Mouse (Mus musculus) myocyte (in vitro differentiated cells): ENCODE measurements around the gene Rpl12. TPM values are rescaled to one million over a fixed set of nuclear protein-coding genes. Genes with fewer than 3 reads are reported as not detected.

ENCODE experiments used
- H3K27me3 ChIP-seq: one replicate; pipeline ENCODE4 v1.6.1; 2011; ENCODE audit not compliant: control insufficient read depth, insufficient read depth, insufficient read length
- H3K36me3 ChIP-seq: one replicate; pipeline ENCODE4 v1.6.1; 2011; ENCODE audit not compliant: control insufficient read depth, insufficient read depth
- H3K4me2 ChIP-seq: one replicate; pipeline ENCODE4 v1.6.1; 2011; ENCODE audit warnings: low read depth, control low read depth
- H3K4me3 ChIP-seq: one replicate; pipeline ENCODE4 v1.5.1; 2011; ENCODE audit warnings: mild to moderate bottlenecking, control low read depth, moderate library complexity
- H3K79me2 ChIP-seq: one replicate; pipeline ENCODE4 v1.6.1; 2011; ENCODE audit not compliant: control insufficient read depth, insufficient read depth
- H3ac ChIP-seq: one replicate; pipeline ENCODE4 v1.6.1; 2011; ENCODE audit not compliant: control insufficient read depth, insufficient read length
- CEBPB ChIP-seq: IDR thresholded peaks from 2 replicates; pipeline ENCODE4 v1.6.1; 2011; ENCODE audit warnings: mild to moderate bottlenecking, moderate library complexity; ENCODE audit not compliant: poor library complexity, insufficient read depth, severe bottlenecking
- E2F4 ChIP-seq: IDR thresholded peaks from one replicate; pipeline ENCODE4 v1.6.1; 2011; ENCODE audit warnings: mild to moderate bottlenecking, control low read depth, moderate library complexity; ENCODE audit not compliant: insufficient read depth
- MAX ChIP-seq: IDR thresholded peaks from one replicate; pipeline ENCODE4 v1.6.1; 2011; ENCODE audit warnings: low read depth, mild to moderate bottlenecking, control low read depth
- MYOD1 ChIP-seq, 3 experiments: IDR thresholded peaks; one replicate each; pipeline ENCODE4 v1.6.1; 2011; ENCODE audit warnings: control low read depth in 2 of 3, low read depth in 2 of 3, mild to moderate bottlenecking in 2 of 3, moderate library complexity in 1 of 3; ENCODE audit not compliant: insufficient read length in 2 of 3, control insufficient read depth in 1 of 3
- MYOG ChIP-seq, 3 experiments: IDR thresholded peaks; one replicate each; pipeline ENCODE4 v1.6.1; 2011; ENCODE audit warnings: control low read depth in 2 of 3, low read depth in 2 of 3, mild to moderate bottlenecking in 2 of 3; ENCODE audit not compliant: insufficient read length in 2 of 3, control insufficient read depth in 1 of 3, insufficient read depth in 1 of 3
- POLR2A ChIP-seq: IDR thresholded peaks from one replicate; pipeline ENCODE4 v1.6.1; 2011; ENCODE audit warnings: low read depth, mild to moderate bottlenecking, control low read depth, moderate library complexity; ENCODE audit not compliant: insufficient read length
- POLR2AphosphoS2 ChIP-seq: IDR thresholded peaks from one replicate; pipeline ENCODE4 v1.6.1; 2011; ENCODE audit warnings: low read depth, control low read depth; ENCODE audit not compliant: insufficient read length
- REST ChIP-seq: IDR thresholded peaks from one replicate; pipeline ENCODE4 v1.6.1; 2011; ENCODE audit warnings: mild to moderate bottlenecking, control low read depth, moderate library complexity; ENCODE audit not compliant: insufficient read depth, insufficient read length
- SRF ChIP-seq: IDR thresholded peaks from one replicate; pipeline ENCODE4 v1.6.1; 2011; ENCODE audit warnings: low read depth; ENCODE audit not compliant: control insufficient read depth, insufficient read length
- TCF12 ChIP-seq: IDR thresholded peaks from one replicate; pipeline ENCODE4 v1.6.1; 2011; ENCODE audit warnings: mild to moderate bottlenecking, control low read depth; ENCODE audit not compliant: poor library complexity, insufficient read depth, severe bottlenecking
- TCF3 ChIP-seq: IDR thresholded peaks from one replicate; pipeline ENCODE4 v1.6.1; 2011; ENCODE audit warnings: low read depth, control low read depth; ENCODE audit not compliant: insufficient read length
- USF1 ChIP-seq: IDR thresholded peaks from one replicate; pipeline ENCODE4 v1.6.1; 2011; ENCODE audit warnings: low read depth, mild to moderate bottlenecking, control low read depth, moderate library complexity
- polyA plus RNA-seq: library from polyadenylated mRNA; unstranded; fragments of >200 nt; fragmentation: generic; extraction: Trizol; gene quantifications from one replicate; pipeline ENCODE4 v1.2.1, GENCODE M21; 2012; ENCODE audit warnings: missing spikeins

Gene Rpl12
- polyA plus RNA-seq, 1 experiment = 2,628 TPM

- Histone ChIP-seq H3K4me3 (peak overlapping the region; percentile 96), H3K79me2 (peaks cover 28% of the 10 kb centered on the region), H3K4me2 (peak overlapping the region; percentile 98), H3K27me3 (no peaks in the 10 kb centered on the region), H3ac (no peak overlapping the region), H3K36me3 (peaks cover 26% of the 10 kb centered on the region)
- TF ChIP-seq POLR2A = no peak
- TF ChIP-seq SRF = no peak
Measured at GRCm38 (mm10) chr2:32960273-32960672, 1.1 kb upstream of the Rpl12 start.

GRCm38 (mm10) chr2:32962062-32962874 is 909 bp downstream of the Rpl12 start:
- H3K36me3 ChIP-seq = peaks cover 26% of the 10 kb centered on the region
- no peaks in the 10 kb centered on the region for H3K27me3 ChIP-seq
- peak overlapping the region; percentile 96 for H3K4me3 ChIP-seq
- peak overlapping the region; percentile 52 for H3ac ChIP-seq
- peak overlapping the region; percentile 90 for H3K4me2 ChIP-seq
- TF ChIP-seq REST (no peak), POLR2A (no peak), SRF (no peak), MAX (no peak), MYOD1 (IDR thresholded peaks at IDR 0.05; ENCODE audit: control insufficient read depth in 1 of 3, insufficient read length in 2 of 3, low read depth in 2 of 3) (no peak), TCF12 (no peak), USF1 (no peak), TCF3 (no peak), E2F4 (no peak), POLR2AphosphoS2 (no peak), CEBPB (no peak), MYOG (IDR thresholded peaks at IDR 0.05; ENCODE audit: control insufficient read depth in 1 of 3, insufficient read depth in 1 of 3, insufficient read length in 2 of 3, low read depth in 2 of 3) (no peak)
- peaks cover 28% of the 10 kb centered on the region for H3K79me2 ChIP-seq

DNA sequence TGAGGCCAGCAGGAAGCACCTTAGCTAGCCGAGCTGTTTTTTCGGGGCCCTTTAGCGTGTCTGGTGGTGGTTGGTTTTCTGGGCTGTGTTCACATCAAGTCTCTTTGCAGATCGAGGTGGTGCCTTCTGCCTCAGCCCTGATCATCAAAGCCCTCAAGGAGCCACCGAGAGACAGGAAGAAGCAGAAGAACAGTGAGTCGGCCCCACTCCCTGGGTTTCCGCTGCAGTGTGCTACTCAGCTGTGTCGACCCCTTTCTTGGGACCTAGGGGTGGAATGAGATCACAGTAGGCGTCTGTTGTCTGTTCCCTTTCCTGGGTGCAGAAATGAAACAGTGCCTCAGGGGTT is 1.5 kb downstream of the Rpl12 start:
- peak overlapping the region; percentile 96 for H3K4me3 ChIP-seq
- no peaks in the 10 kb centered on the region for H3K27me3 ChIP-seq
- H3K79me2 ChIP-seq = peaks cover 28% of the 10 kb centered on the region
- TF ChIP-seq REST (no peak), TCF3 (no peak), MAX (no peak), POLR2AphosphoS2 (no peak), TCF12 (no peak), CEBPB (no peak), MYOG (IDR thresholded peaks at IDR 0.05; ENCODE audit: control insufficient read depth in 1 of 3, insufficient read depth in 1 of 3, insufficient read length in 2 of 3, low read depth in 2 of 3) (no peak), USF1 (no peak), SRF (no peak), POLR2A (no peak), E2F4 (no peak), MYOD1 (IDR thresholded peaks at IDR 0.05; ENCODE audit: control insufficient read depth in 1 of 3, insufficient read length in 2 of 3, low read depth in 2 of 3) (no peak)
- H3K4me2 ChIP-seq = peak overlapping the region; percentile 90
- peaks cover 26% of the 10 kb centered on the region for H3K36me3 ChIP-seq
- peak overlapping the region; percentile 52 for H3ac ChIP-seq

DNA sequence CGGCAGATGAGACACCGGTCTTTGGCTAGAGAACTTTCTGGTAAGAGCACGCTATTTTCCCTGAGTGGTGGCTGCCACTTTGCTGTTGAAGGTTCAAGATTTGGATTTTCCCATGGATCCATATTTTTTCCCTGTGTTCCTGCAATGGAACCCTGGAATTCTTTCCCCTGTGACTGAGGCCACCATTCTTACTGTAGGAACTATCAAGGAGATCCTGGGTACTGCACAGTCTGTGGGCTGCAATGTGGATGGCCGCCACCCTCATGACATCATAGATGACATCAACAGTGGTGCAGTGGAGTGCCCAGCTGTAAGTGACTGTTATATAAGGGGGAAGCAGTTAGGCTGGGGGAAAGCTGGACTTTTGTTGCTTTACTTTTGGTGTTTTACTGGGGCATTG is 2.2 kb downstream of the Rpl12 start:
- Histone ChIP-seq H3ac (no peak overlapping the region), H3K4me2 (peak overlapping the region; percentile 90), H3K36me3 (peaks cover 26% of the 10 kb centered on the region), H3K27me3 (no peaks in the 10 kb centered on the region), H3K4me3 (peak overlapping the region; percentile 96), H3K79me2 (peaks cover 28% of the 10 kb centered on the region)
- TF ChIP-seq MAX = no peak
- TF ChIP-seq POLR2A = no peak
- TF ChIP-seq MYOD1 (IDR thresholded peaks at IDR 0.05; ENCODE audit: control insufficient read depth in 1 of 3, insufficient read length in 2 of 3, low read depth in 2 of 3) = no peak
- no peak for TF ChIP-seq TCF3
- TF ChIP-seq POLR2AphosphoS2 = no peak
- TF ChIP-seq USF1 = no peak
- TF ChIP-seq MYOG (IDR thresholded peaks at IDR 0.05; ENCODE audit: control insufficient read depth in 1 of 3, insufficient read depth in 1 of 3, insufficient read length in 2 of 3, low read depth in 2 of 3) = no peak
- TF ChIP-seq E2F4 = no peak
- no peak for TF ChIP-seq REST
- no peak for TF ChIP-seq SRF
- no peak for TF ChIP-seq TCF12
- TF ChIP-seq CEBPB = no peak

DNA sequence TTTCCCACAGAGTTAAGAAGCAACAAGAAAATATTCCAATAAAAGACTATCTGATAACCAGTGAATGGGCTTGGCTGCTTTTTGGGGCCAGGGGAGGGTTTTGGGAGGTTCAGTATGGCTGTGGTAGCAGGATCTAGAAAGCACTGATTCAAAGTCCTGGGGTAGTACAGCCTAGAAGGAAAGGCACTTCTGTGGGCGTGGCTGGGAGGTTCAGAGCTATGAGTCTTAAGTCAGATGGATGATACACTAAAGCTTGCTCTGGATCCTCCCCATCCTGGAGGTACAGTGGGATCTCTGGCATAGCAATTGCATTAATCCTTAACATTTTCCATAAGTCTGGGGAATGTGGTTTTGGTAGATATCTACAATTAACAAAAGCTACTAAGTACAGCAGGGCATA is 2.6 kb downstream of the Rpl12 start:
- Histone ChIP-seq H3K79me2 (peaks cover 28% of the 10 kb centered on the region), H3K4me2 (peak overlapping the region; percentile 90), H3K36me3 (peaks cover 26% of the 10 kb centered on the region), H3ac (no peak overlapping the region), H3K4me3 (peak overlapping the region; percentile 96), H3K27me3 (no peaks in the 10 kb centered on the region)
- TF ChIP-seq TCF12 = no peak
- no peak for TF ChIP-seq SRF
- TF ChIP-seq REST = no peak
- TF ChIP-seq E2F4 = no peak
- no peak for TF ChIP-seq CEBPB
